Mouse (Mus musculus) megakaryocyte, embryonic 14.5 days (primary cell): ENCODE measurements around the gene Rhot2.
"Not testable (repeated sequence)": the region's sequence is repeated elsewhere in the genome, so short reads cannot be mapped to it uniquely, and the experiment has no call there.

Source experiments
- FLI1 ChIP-seq: IDR thresholded peaks from 2 replicates; pipeline ENCODE4 v1.6.1; 2012; ENCODE audit warnings: low read length, inconsistent platforms, mixed read lengths
- GATA1 ChIP-seq: IDR thresholded peaks from 3 replicates; pipeline ENCODE4 v1.6.1; 2012; ENCODE audit warnings: mixed read lengths, low read length, inconsistent platforms, borderline replicate concordance

DNA sequence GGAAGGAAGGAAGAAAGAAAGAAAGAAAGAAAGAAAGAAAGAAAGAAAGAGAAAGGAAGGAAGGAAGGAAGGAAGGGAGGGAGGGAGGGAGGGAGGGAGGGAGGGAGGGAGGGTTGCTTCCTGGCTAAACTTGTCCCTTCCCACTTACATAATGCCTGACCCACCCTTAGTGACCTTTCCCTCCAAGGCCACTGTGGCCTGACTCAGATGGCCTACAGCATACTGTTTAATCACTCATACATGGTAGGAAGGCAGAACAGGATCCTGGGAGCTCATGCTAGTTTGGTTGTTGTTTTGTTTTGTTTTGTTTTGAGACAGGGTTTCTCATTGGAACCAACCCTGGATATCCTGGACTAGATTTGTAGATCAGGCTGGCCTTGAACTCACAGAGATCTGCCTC lies 26.9 kb upstream of the Rhot2 start:
- not testable (repeated sequence) for TF ChIP-seq GATA1, FLI1
